Comparison of ENCODE assay signal across 16 mouse cellular contexts in genomic region chr14:105565827-105566226, GRCm38 (mm10).
DNase-seq lines count a peak whose midpoint lies in the region; ATAC-seq and TF ChIP-seq lines count a peak whose summit lies in the region.
"Had no signal": no experiment of that assay in that cellular context is flagged by ENCODE, and none has a peak within 500 bp of the region (broad histone marks: within the 10 kb centered on the region; RNA-seq: fewer than 3 reads in every experiment).

No protein-coding gene starts in this region.

- H3K4me2 ChIP-seq in heart, embryonic 11.5 days: peak overlapping the region; percentile 52
- no peak overlapping the region for H3K4me2 ChIP-seq in intestine, postnatal 0 days (replicated peaks; ENCODE audit: low read depth)
- H3K4me2 ChIP-seq: hindbrain, embryonic 12.5 days; liver, embryonic 13.5 days; midbrain, embryonic 12.5 days had no signal

- H3K4me1 ChIP-seq in heart, embryonic 11.5 days (ENCODE audit: control insufficient read depth, insufficient read depth, low read length): no peaks in the 10 kb centered on the region; the same call in 1 of the 2 replicates
- H3K4me1 ChIP-seq in thymus, adult 2 months (replicated peaks; ENCODE audit: control insufficient read depth, insufficient read depth, low read length): no peaks in the 10 kb centered on the region
- no peaks in the 10 kb centered on the region for H3K4me1 ChIP-seq in intestine, postnatal 0 days (replicated peaks; ENCODE audit: control insufficient read depth, insufficient read depth, low read length)
- H3K4me1 ChIP-seq: hindbrain, embryonic 12.5 days; liver, embryonic 13.5 days; midbrain, embryonic 12.5 days had no signal

- H3K27me3 ChIP-seq in heart, embryonic 11.5 days (ENCODE audit: control insufficient read depth, insufficient read depth, low read length): no peaks in the 10 kb centered on the region
- no peaks in the 10 kb centered on the region for H3K27me3 ChIP-seq in thymus, adult 2 months (ENCODE audit: control insufficient read depth, insufficient read depth, low read length)
- no peaks in the 10 kb centered on the region for H3K27me3 ChIP-seq in intestine, postnatal 0 days (replicated peaks; ENCODE audit: control insufficient read depth, insufficient read depth, low read length)
- H3K27me3 ChIP-seq: hindbrain, embryonic 12.5 days; liver, embryonic 13.5 days; midbrain, embryonic 12.5 days had no signal

- H3K36me3 ChIP-seq in heart, embryonic 11.5 days (ENCODE audit: control insufficient read depth, insufficient read depth, low read length): no peaks in the 10 kb centered on the region
- no peaks in the 10 kb centered on the region for H3K36me3 ChIP-seq in thymus, adult 2 months (ENCODE audit: control insufficient read depth, insufficient read depth, low read length)
- no peaks in the 10 kb centered on the region for H3K36me3 ChIP-seq in intestine, postnatal 0 days (ENCODE audit: control insufficient read depth, insufficient read depth)
- H3K36me3 ChIP-seq: hindbrain, embryonic 12.5 days; liver, embryonic 13.5 days; midbrain, embryonic 12.5 days had no signal

- peak overlapping the region; percentile 24 for H3K4me3 ChIP-seq in heart, embryonic 11.5 days (ENCODE audit: low read depth, low read length)
- H3K4me3 ChIP-seq in thymus, adult 2 months (ENCODE audit: control insufficient read depth, insufficient read depth, low read length): 0 out of 2 replicates have a peak overlapping the region, but pooled peaks have one; percentile 5
- no peak overlapping the region for H3K4me3 ChIP-seq in intestine, postnatal 0 days (ENCODE audit: low read depth, low read length)
- H3K4me3 ChIP-seq: hindbrain, embryonic 12.5 days; liver, embryonic 13.5 days; midbrain, embryonic 12.5 days had no signal

- TF ChIP-seq POLR2A in thymus, adult 2 months (IDR thresholded peaks at IDR 0.05; ENCODE audit: control insufficient read depth, extremely low read depth, insufficient read depth, low read length, poor library complexity): no peak

- ATAC-seq in heart, embryonic 11.5 days (replicated peaks; ENCODE audit: insufficient number of reproducible peaks, low FRiP score, low TSS enrichment): no peak; the same call in 1 of the 2 replicates
- no peak for ATAC-seq in intestine, postnatal 0 days
- ATAC-seq: forebrain, postnatal 0 days had no signal

- no peak for TF ChIP-seq CTCF in thymus, adult 2 months (IDR thresholded peaks at IDR 0.05; ENCODE audit: borderline replicate concordance, control insufficient read depth, extremely low read depth, insufficient read depth, low read length, poor library complexity)
- no peak for TF ChIP-seq CTCF in intestine, postnatal 0 days (IDR thresholded peaks at IDR 0.05; ENCODE audit: low read depth)

- H3K27ac ChIP-seq in heart, embryonic 11.5 days (ENCODE audit: low read depth, low read length): peak overlapping the region; percentile 78
- no peak overlapping the region for H3K27ac ChIP-seq in thymus, adult 2 months (ENCODE audit: control insufficient read depth, insufficient read depth, low read length)
- H3K27ac ChIP-seq in intestine, postnatal 0 days (ENCODE audit: low read depth, low read length): no peak overlapping the region
- H3K27ac ChIP-seq: hindbrain, embryonic 12.5 days; liver, embryonic 13.5 days; midbrain, embryonic 12.5 days had no signal

- DNase-seq in heart, adult 11 months: no peak
- peak; percentile 12 for DNase-seq in thymus, adult 2 months
- DNase-seq in thymus, postnatal 10 days (ENCODE audit: low spot score in 2 of 2): no peak
- DNase-seq in heart, postnatal 4 days: peak; percentile 32
- peak; percentile 57 for DNase-seq in right cerebral cortex, postnatal 25 days
- DNase-seq in cerebellum, postnatal 10 days: no peak
- DNase-seq: adrenal gland, adult 2 months; embryo, embryonic 11 days; forebrain, postnatal 0 days; kidney, adult 9 months; layer of hippocampus, postnatal 36 days; liver, embryonic 13.5 days had no signal

- WGBS in heart, embryonic 11.5 days (ENCODE audit: insufficient replicate concordance): 30% methylated on average over 16 of the region's 16 CpGs
- whole genome bisulfite sequencing in thymus, adult 2 months: 50% methylated on average over 16 of the region's 16 CpGs
- 77% methylated on average over 16 of the region's 16 CpGs for WGBS in intestine, postnatal 0 days

- no peaks in the 10 kb centered on the region for H3K9me3 ChIP-seq in heart, embryonic 11.5 days (replicated peaks; ENCODE audit: control insufficient read depth, low read length)
- H3K9me3 ChIP-seq in intestine, postnatal 0 days (ENCODE audit: control insufficient read depth): no peaks in the 10 kb centered on the region
- H3K9me3 ChIP-seq: hindbrain, embryonic 12.5 days; liver, embryonic 13.5 days; midbrain, embryonic 12.5 days had no signal

- H3K9ac ChIP-seq in heart, embryonic 11.5 days (ENCODE audit: low read depth, low read length): peak overlapping the region; percentile 50; the same call in 1 of the 2 replicates
- H3K9ac ChIP-seq in intestine, postnatal 0 days (ENCODE audit: low read depth, low read length): no peak overlapping the region
- H3K9ac ChIP-seq: forebrain, postnatal 0 days; hindbrain, embryonic 12.5 days; liver, embryonic 13.5 days; midbrain, embryonic 12.5 days had no signal

Comparison
In these comparisons a context has a peak if more than half of its experiments do, and no peak if none do; other contexts are left out.
1. DNase-seq: peak in thymus, adult 2 months (single experiment), heart, postnatal 4 days (single experiment) and right cerebral cortex, postnatal 25 days (single experiment); none in heart, adult 11 months (single experiment), thymus, postnatal 10 days (0 of 2) and cerebellum, postnatal 10 days (0 of 2).